Mouse (Mus musculus): ENCODE results near the gene Vasp.

The Vasp gene

DNA sequence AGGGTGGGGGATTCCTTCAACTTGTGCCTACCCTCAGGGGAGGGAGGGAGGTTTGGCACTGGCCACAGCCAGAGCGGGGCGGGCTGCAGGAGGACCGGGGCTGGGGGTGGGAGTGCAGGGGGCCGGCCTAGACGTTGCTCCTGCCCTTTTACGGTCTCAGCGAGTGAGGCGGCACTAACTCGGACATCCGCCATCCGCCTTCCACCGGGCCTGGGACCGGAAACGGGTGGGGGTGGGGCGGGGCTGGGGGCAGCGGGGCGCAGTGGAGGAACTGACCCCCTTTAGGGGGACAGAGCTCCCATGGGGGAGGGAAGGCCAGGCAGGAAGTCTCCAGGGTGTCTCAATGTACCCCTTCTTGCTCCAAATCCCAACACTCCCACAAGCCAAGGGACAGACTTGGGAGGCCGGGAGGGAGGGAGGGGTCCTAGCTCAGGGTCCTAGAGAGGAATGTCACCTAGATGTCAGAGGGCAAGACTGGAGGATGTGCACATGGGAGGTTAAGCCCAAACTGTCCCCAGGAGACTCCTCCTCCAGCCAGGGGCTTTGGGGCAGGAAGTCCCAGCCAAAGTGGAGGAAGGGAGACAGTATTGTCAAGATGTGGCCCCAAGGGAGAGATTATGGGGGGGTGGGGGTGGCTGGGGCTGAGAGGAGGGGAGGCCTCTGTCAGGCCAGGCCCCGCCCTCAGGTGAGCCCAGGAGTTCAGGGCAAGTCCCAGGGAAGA, 1.7 kb downstream of the Vasp start:
- peak; percentile 25 for DNase-seq

DNA sequence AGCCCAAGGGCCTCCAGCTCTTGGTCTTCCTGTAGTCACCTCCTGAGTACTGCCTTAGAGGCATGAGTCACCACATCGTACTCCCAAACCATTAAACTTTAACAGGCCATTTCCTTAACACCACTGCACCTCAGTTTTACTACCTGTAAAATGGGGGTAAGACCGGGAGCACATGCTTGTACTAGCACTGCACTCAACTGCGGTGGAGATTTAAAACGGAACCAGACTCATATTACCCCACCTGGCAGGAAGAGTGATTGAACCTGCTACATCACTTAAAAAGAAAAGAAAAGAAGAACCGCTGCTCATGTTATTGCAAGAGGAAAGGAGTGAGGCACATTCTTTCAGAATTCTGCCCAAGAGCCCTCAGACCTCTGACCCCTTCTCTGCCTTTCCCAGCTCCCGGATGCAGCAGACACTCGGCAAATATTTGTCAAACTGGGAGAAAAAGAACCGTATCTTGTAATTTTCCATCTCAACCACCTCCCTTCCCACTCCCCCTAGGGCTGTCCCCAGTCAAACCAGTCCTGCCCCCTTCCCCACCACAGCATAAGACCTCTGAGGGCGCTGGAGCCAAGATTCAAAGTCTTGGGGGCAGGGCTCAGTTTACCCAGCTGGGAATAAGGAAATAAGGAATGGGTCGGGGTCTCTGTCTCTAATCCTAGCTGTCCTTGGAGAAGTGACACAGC, 2.5 kb downstream of the Vasp start:
- peak; percentile 34 to 38 for DNase-seq

DNA sequence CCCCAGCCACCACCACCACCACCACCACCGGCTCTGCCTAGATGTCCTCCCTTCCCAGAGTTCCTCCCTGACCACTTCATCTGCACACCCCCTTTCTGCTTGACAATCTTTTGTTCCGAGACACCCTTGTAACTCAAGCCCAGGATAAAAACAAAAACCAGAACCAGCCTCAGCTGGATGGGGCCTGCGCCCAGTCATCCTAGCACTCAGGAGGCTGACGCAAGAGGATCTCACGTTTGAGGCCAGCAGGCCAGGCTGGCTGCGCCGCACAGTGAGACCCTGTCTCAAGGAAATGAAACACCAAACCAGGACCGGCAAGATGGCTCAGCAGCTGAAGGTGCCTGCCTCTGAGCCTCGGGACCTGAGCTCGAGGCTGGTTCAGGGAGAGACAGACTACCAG, 4.6 kb downstream of the Vasp start:
- no peak for DNase-seq

DNA sequence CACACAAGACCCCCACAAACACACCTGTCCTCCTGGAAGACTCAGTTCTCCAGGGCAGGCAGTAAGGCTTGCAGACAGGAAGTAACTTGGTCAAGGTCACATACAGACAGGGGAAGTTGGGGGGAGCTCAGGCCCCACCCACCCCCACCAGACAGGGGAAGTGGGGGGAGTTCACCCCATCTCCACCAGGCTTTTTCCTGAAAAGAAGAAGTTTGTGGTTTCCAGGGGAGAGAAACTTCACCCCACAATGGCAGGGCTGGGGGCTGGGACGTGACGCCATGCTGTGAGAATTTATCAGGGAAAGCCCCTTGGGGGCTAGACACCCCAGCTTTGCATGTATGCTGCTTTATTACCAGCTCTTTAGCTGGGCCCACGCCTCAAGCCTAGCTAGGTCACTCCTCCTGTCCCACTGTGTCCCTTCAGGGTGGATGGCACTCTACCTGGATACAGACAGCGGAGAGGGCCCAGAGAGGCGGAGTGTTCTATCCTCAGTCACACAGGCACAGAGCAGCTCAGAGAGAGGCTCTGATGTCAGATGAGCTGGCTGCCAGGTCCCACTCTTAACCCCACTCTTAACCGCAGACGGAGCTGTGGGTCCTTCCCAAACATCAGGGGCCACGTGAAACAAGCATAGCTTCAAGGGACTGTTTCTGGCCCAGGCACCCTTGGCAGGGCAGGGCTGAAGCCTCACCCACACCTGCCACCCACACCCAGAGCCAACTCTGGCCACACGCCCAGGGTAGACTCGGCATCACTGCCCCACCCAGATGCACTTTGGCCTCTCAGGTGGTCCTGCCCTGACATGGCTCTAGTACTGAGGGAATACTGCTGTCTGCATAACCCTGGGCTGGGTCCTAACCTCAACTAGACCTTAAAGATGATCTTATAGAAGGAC, 5.4 kb downstream of the Vasp start:
- peak; percentile 83 to 85 for DNase-seq

DNA sequence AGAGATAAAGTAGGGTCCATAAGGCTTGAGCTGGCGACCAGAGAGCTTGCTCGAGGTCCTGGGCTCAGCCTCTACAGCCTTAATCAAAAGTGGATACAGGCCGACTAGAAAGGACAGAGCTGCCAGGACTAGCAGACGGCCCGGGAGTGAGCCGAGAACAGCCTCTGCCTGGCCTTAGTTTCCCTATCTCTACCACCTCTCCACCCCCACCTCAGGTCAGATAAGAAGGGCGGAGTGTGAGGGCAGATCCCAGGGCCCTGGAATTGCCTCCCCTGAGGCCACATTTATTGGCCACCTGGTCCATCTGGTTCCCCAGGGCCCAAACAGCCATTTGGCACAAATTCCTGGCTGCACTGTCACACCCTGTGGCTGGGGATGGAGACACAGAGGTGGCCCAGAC, 6.5 kb downstream of the Vasp start:
- DNase-seq = no peak

DNA sequence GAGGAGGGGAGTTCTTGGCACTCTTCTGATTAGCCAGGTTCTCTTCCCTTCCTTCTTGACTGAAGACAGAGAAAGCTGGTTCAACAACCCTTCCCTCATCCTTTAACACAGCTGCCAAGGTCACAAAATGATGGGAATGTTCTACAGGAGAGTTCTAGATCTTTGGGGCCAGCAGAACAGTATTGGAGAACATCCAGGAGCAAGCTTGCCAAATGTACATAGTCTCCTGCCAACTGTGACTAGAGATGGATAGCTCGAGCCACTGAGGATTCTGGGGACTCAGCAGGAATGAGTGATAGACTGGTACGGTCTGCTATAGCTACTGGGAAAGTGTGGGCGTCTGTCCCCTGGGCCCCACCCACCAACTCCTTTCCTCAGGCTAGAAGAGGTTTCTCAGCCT, 13.3 kb downstream of the Vasp start:
- no peak for DNase-seq

DNA sequence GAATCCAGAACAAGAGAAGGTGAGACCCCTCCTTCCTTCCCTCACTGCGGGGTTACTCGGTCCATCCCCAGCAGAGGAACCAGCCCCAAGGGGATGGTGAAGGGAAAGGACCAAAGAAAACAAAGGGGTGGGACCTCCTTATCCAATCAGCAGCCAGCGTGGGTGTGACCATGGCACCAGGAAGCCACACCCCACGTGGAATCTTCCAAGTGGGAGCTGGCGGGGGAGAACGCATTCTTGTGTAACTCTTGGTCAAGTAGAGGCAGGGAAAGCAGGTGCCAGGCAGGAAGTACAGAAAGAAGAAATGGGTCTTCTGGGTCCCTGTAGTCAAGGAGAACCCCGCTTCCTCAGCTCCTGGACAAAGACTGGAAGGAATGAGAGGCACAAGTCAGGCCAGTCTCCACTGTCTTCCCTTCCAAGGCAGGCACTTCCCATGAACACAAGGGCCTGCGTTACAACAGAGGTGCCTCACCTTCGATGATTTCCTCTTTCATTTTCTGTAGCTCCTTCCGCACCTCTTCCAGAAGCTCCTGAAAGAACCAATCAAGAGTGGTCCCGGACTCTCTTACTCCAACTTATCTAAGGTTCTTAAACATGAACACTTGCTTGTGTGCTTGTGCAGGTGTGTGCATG, 14.1 kb downstream of the Vasp start:
- DNase-seq = no peak

DNA sequence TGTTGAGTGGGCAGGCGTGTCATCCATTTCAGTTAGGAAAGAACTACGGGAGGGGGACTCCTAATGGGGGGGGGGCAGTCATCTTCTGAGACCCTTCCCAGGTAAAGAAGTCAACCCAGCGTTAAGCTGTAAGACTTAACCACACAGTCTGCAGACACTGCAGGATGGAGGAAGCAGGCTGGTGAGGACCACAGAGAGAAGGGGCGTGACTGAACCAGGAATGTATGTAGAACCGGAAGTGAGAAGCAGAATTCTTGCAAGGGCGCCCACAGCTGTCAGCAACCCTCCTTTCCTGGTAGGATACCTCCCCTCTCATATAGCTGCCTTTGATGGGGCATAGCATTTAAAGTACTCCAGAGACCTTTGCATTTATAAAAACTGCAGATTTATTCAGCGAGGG, 15.1 kb downstream of the Vasp start:
- DNase-seq = no peak

DNA sequence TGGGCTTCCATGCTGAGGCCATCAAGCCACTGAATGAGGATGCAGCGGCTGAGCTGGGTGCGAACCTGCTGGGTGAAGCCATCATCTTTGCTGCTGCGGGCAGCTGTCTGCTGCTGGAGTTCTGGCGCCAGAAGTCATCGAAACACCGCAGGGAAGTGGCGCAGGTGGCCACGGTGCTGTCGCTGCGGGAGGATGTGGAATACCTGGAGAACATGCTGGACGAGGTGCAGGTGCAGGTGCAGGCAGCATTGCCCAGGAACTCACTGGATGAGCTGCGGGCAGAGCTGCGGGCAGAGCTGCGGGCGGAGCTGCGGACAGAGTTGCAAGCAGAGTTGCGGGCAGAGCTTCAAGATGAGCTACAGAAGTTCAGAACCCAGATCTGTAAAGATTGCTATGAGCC, 16.2 kb downstream of the Vasp start:
- DNase-seq = no peak

DNA sequence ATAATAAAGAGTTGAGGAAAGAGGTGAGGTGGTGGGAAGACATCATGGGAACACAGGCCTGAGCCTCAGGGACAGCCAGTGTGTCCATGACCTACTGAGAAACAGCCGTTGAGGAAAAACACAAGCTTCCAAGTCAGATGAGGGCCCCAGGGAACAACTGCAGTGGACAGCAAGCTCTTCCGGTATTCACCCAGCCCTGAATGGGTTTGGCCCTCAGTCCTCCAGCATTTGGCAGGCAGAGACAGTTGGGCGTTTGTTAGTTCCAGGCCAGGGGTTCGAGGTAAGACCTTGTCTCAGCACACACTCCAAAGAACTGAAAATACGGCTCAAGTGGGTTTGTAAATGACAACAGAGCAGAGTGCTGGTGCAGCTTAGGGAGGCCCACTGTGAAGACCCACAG, 18.2 kb downstream of the Vasp start:
- no peak for DNase-seq

DNA sequence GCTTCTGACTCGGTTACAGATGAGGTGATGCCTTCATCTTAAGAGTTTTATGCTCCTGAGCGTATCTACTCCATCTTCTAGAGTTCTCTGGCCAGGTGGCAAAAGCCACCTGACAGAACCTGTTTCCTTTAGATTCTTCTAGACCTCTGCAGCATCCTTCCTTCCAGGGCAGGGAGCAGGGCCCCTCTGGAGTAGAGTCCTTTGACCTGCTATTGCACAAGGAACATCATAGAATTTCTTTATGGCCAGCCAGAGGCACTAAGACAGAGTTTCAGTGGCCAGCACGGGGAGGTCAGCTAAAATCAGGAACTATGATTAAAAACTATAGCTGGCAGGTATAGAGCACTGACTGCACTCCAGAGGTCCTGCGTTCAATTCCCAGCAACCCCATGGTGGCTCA, 19.5 kb downstream of the Vasp start:
- DNase-seq = no peak

DNA sequence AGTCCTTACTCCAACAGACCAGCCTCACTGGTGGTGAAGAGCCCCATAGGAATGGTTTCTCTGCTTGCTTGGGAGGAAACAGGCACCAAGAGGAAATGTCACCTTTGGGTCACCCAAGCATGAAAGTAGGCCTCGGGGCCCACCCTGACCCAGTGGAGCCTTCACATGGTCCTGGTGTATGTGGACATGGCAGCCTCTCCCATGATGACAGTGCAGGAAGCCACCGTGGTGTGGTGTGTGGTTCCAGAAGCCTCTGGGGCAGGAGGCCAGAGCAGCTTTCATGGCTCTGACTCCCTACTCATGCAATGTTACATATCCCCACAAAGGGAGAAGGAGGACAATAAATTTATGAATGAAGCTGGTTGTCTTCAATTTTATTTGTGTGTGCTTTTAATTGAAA, 24.1 kb downstream of the Vasp start:
- DNase-seq = peak in 1 of 2 experiments; percentile 16

DNA sequence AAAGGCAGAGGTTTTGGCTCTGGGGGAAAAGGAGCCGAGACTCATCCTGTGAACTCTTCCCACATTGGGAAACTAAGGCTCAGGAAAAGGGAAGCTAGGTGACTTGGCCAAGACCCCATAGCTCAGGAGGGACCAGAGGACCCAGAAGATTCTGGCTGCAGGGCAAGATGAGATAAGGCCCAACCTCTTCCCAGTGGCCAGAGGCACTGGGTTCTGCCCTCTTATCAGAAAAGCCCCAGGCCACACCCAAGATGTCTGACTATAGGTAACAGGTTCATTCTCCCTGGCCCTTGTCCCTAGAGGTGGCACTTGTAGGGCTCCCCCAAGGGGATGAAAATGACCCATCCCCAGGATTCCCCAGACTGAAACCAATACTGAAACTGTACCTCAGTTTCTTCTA, 24.8 kb downstream of the Vasp start:
- DNase-seq = no peak

DNA sequence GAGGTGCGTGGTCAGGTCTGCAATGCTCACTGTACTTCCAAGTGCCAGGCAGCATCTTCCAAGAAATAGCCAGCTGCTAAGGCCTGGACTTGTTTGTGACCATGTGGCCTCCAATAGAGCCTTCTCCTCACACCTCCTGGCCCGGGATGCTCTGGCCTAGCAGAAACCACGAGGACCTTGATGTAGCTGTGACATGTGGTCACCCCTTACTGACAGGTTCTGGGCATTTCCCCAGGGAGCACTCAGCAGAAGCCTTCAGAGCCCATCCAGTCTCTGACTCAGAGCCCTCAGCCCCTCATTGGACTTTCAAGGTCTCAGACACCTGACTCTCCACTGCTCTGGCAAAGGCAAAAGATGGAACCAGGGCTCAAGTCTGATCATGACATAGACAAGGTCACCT, 26.5 kb downstream of the Vasp start:
- DNase-seq = no peak

DNA sequence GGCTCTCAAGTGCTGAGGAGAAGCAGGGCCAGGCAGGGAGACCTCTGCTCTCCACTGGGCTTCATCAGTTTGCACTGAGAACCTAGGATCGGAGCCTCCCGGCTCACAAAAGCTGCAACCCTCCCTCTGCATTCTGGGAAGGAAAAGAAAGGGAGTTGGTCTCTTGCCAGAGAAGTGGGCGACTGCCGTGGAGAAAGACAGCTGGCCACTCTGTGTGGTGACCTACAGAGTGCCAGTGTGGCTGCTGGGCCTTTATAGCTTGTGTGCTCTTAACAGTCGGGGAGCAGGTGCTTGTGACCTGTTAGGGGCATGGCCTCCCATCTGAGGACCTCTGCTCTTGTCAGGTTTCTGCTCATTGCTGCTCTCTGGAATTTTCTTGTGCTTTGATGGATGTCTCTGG, 27.8 kb downstream of the Vasp start:
- no peak for DNase-seq

DNA sequence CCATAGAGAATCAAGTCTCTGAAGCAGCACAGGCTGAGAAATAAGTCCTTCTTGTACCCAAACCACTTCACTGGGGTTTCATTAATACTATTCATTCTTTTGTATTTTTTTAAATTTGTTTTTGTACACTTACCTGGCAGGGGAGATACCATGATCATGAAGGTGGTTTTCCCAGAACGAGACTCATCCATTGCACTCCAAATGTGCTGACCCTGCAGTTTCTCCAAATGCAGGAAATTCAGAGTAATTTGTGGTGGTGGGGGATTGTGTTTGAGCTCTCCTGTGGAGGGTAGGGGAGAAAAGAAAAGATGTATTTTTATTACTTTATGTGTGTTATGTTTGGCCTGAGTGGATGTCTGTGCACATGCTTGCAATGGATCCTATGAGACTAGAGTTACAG, 29.6 kb downstream of the Vasp start:
- DNase-seq = no peak

DNA sequence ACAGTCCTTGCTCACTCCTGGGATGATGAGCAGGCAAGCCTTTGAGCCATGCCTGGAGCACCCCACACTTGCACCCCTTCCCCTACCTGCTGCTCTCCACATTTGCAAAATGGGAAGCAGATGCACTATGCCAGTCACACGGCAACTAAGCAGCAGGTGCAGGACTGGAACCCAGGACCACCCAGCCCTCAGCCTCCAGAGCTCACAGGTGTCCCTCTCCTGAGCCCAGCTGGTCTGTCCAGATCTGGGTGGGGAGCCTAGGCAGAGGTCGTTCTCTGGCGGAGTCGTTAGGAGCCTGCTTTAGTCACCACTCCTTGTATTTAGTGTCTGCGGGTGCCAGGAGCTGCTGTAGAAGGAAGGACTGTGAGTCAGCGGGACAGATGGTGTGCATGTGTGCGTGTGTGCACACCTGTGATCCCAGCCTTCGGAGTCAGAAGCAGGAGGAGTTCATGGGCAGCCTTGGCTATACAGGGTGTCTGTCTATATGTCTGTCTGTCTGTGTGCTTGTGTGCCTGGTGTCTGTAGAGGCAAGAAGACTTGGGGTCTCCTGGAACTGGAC, 30.6 kb downstream of the Vasp start:
- DNase-seq = no peak

DNA sequence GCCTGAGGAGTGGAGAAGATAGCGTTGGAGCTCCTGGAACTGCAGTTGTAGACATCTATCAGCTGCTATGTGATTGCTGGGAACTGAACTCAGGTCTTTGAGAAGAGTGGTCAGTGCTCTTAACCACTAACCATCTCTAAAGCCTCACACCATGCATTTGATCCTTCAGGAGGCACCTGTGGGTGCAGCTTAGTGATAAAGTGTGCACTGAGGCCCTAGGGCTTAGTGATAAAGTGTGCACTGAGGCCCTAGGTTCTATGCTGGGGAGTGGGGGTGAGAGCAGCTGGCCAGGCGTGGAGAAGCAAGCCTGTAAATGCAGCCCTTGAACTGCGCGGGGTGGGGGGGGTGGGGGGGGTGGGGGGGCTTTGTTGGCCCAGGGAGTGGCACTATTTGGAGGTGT, 31.6 kb downstream of the Vasp start:
- DNase-seq = no peak

DNA sequence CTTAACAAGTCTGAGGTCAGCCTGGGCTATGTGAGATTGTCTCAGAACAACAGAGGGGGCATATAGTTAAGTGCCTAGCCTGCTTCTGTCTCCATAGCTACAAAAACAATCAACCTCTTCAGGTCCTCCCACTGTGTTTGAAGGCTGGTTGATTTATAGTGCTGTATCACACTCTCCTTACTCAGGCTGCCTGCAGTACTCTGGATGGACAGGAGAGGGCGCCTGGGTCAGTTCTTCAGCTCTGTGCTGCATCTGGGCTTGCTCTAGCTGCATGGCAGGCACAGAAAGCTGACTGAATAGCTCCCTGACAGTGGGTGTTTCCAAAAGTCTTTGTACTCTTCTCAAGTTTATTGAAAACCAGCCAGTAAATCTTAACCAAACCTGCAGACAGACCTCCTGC, 32.2 kb downstream of the Vasp start:
- peak; percentile 93 to 94 for DNase-seq

DNA sequence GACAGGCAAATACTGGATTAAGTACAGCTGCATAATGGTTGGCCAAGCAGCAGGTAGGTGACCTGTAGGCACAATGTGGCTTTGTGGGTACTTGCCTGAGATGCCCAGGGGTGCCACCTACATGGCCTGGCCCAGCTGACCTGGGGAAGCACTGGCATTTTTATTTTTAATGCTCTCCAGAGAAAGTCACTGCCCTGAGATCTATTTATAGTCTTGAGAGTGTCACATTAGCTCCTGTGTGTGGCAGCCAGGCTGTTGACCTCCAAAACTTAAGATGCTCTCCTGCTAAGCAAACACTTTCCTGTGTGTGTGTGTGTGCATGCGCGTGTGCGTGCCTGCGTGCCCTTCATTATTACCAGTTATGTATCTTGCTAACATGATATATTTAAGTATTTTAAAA, 33.3 kb downstream of the Vasp start:
- no peak for DNase-seq

DNA sequence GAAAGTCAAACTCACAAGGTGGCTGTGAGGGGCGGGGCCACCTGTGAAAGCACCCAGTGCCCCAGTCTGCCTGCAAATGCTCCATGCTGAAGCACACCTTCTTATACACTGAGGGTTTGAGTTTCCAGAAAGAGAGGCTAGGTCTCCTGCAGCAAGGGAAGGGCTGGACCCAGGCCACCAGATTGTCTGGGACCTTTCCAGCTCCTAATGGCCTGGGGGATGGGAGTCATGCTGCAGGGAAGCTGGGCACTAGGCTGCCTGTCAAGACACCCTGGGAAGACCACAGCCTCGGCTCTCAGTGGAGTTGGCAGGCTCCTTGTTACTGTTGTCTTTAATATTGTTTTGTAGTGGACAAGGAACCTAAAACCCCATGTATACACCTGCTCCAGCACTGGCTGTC, 35.2 kb downstream of the Vasp start:
- no peak for DNase-seq

DNA sequence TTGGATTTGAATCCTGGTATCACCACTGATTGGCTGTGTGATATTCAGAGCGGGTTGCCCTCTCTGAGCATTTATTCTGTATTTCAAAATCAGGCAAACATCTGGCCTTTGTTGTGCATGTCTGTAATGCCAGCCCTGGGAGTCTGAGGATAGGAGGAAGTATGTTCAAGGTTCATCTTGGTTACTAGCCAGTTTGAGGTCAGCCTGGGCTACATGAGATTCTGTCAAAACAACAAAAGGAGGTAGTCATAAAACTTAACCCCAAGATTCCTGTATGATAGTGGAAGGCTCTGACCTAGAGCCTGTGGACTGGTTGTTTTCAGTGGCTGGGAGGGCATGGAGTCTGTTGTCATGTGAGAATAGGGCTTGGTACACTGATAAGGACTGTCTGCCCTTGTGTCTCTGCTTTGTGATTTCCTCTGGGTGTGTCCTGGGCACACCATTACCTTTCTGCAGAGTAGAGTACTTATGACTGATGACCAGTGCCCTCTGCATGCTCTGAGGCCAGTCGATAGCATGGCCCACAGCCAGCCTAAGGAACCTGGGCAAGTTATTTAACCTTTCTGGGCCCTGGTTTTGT, 36.4 kb downstream of the Vasp start:
- DNase-seq = no peak

DNA sequence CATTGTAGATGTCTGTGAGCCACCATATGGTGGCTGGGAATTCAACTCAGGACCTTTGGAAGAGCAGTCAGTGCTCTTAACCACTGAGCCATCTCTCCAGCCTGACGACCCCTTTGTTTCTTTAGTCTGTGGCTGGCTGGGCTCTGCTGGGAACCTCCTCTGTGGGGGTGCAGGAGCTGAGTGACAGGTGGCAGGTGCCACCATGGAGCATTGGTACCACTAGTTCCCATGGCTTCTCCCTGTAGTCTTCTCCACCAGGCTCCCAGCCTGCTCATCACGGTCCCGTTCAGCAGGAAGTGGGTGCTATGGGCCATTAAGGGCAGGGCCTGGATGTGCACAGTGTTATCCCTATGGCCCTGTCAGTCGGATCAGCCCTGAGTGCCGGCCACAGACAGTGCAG, 37.0 kb downstream of the Vasp start:
- DNase-seq = no peak

Measured in B cell, adult 2 months (primary cell).